Mouse (Mus musculus) thymus, adult 18-20 months (tissue): ENCODE data around the gene Bax.

Source experiments
- DNase-seq, 2 experiments: peaks; one replicate each; pipeline ENCODE4 v3.0.0; 2022; ENCODE audit warnings: mixed read lengths in 2 of 2

Gene Bax

GRCm38 (mm10) chr7:45455932-45456696 is 10.6 kb downstream of the Bax start:
- no peak for DNase-seq

DNA sequence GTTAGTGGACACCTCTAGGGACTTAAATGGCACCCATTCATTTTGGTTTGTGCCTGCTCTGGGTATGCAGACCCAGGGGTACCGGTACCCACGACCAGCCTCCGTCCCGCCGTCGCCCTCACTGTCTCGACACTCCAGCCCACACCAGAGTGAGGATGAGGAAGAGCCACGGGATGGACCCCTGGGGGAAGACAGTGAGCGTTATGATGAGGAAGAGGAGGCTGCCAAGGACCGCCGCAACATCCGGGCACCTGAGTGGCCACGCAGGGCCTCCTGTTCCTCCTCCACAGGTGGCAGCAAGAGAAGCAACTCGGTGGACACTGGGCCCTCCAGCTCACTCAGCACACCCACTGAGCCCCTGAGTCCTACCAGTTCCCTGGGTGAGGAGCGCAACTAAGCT is 11.7 kb downstream of the Bax start:
- DNase-seq: no peak

DNA sequence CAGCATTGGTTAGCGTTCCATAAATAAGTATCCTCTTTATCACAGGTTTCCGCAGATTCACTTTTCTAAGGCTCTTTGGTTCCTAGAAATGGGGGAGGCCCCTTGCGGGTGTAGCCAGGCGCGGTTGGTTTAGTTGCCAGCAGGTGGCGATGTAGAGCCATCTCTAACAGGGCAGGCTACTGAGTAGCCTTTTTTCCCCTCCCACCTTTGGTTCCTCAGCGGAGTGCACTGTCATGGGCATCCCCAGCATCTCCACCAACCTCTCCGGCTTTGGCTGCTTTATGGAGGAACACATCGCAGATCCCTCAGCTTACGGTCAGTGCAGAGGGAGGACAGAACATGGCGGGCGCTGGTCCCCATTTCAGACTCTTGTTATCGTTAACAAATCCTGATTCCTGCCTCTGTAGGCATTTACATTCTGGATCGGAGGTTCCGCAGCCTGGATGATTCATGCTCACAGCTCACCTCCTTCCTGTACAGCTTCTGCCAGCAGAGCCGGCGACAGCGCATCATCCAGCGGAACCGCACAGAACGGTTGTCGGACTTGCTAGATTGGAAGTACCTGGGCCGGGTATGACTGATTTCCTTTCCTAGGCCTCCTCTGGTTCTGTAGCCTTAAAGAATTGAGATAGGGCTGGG is 15.2 kb downstream of the Bax start:
- DNase-seq: peak; percentile 50 to 59

DNA sequence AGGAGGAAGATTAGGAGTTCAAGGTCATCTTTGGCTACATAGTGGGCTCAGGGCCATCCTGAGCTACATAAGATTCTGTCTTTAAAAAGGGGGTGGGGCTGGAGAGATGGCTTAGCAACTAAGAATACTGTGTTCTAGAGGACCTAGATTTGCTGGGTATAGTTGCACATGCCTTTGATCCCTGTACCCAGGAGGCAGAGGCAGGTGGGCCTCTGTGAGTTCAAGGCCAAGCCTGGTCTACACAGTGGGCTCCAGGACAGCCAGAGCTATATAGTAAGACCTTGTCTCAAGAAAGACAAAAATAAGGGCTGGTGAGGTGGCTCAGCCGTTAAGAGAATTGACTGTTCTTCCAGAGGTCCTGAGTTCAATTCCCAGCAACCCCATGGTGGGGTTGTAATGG is 16.7 kb downstream of the Bax start:
- no peak for DNase-seq

- DNase-seq: no peak
Observed at GRCm38 (mm10) chr7:45447325-45447990, 19.2 kb downstream of the Bax start.

DNA sequence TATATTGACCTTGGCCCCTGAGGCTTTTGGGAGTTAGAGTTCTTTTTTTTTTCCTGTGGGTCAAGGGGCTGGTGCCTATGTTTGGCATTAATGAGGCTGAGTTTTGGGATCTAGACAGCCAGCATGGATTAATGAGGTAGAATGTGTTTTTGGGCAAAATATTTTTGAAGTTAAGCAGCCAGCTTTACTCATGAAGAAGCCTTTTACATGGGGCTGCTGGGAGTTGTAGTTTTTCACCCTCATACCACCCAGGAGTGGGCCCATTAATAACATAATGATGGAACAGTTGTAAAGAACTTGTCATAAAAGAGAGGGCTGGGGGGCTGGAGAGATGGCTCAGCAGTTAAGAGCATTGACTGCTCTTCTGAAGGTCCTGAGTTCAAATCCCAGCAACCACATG is 20.1 kb downstream of the Bax start:
- DNase-seq: no peak

DNA sequence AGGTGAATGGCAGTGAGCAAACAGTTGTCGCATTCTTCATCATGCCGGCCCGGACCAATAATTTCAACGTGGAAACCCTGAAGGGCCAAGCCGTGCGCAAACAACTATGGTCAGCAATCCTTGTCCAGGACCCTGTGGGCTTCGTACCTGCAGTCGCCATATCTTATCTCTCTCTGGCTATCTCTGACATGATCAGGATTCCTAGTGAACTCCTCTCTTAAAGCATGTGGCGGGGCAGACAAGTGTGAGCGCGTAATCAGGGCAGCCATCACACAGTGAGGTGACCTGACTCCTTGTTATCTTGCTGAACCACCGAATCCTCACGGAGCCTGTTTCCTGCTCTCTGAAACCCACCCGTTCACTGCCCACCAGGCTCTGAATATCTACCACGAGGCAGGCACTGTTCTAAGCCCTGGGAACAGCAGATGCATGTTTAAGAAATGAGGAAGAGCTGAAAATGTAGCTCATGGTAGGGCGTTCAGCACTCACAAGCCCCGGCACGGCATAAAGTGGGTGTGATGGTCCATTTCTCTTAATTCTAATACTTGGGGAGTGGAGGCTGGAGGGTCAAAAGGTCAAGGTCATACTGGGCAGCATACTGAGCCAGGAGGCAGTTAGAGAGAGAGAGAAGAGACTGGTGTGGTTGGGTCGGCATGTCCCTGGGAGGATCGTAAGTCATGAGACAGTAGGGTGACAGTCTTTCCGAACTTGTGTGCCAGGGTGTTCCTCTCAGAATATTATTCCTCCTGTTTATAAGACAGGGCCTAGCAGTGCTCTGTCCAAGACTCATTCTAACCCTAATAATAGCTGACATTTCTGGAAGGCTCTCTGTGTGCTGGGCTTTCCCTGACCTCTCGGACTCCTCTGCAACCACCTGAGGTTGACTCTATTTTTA is 22.9 kb downstream of the Bax start:
- DNase-seq: no peak

- DNase-seq: no peak
Observed at GRCm38 (mm10) chr7:45437521-45438276, 29.0 kb downstream of the Bax start, which contains the start of gene Ruvbl2. Ruvbl2 (minus strand) TSS chr7:45438096.

DNA sequence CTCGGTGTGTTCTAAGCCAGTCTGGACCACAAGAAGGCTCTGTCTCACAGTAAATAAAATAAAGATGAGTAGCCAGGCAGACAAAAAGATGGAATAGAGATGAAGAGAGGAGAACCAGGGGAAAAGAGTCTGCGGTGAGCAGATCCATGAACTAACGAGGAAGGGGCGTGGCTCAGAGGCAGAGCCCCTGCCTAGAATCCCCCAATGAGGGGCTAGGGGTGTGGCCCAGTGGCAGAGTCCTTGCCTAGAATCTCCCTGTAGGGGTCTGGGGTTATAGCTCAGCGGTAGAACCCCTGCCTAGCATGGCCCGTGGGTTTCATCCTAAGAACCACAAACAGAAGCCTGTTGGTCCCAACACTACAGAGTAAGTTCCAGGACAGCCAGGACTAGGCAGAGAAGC is 29.7 kb downstream of the Bax start:
- DNase-seq: no peak

DNA sequence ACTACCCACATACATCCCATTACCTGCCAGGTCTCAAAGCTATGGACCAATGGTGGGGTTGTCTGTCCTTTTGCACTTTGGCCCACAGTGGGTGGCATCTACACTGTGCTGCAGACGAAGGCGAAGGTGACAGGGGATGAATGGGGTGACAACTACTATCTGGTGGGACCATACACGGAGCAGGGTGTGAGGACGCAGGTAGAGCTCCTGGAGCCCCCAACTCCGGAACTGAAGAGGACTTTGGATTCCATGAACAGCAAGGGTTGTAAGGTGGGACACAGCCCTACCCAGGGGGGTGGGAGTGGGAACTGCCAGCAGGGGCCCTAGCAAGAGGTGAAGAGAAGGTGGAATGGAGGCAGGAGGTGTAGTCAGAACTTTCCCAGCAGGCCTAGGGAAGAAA is 30.3 kb downstream of the Bax start:
- DNase-seq: no peak

DNA sequence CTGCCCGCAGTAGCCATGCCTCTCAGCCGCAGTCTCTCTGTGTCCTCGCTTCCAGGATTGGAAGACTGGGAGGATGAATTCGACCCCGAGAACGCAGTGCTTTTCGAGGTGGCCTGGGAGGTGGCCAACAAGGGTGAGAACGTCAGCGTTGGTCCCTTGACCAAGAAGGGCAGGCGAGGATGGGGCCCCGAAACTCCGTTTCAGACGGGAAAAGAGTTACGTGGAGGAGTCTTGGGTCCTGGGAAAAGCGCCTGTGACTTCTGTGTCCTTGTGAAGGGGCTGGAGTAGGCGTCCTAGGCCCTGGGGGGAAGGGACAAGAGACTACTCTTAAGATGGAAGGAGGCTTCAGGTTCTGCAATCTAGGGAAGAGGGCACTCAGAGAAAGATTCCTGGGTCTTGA is 31.7 kb downstream of the Bax start:
- no peak for DNase-seq

- peak; percentile 100 for DNase-seq
Observed at GRCm38 (mm10) chr7:45434203-45435015, 32.3 kb downstream of the Bax start, which contains the start of gene Gys1. Gys1 (plus strand) TSS chr7:45434844.

- no peak for DNase-seq
Observed at GRCm38 (mm10) chr7:45433835-45434202, 32.9 kb downstream of the Bax start.

GRCm38 (mm10) chr7:45426556-45426955 is 40.1 kb downstream of the Bax start:
- DNase-seq: no peak

GRCm38 (mm10) chr7:45421194-45421593 is 45.5 kb downstream of the Bax start:
- no peak for DNase-seq

DNA sequence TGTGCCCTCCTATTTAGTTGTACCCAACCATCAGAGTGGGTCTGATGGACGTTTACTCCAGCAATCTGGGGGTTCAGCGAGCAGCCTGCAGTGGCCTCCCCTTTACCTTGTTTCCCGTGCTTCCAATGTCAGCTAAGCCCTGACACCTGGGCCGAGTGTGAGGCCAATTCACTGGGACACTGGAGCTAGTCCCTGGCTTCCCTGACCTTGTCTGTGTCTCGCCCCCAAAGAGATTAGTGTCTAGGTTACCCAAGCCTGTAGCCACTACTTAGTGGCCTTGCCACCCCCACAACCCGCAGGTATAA is 46.1 kb downstream of the Bax start, which contains the start of gene Lhb:
Gene Lhb (plus strand): TSS at position 206 of the 305 bp plus-strand sequence.
- DNase-seq: no peak

DNA sequence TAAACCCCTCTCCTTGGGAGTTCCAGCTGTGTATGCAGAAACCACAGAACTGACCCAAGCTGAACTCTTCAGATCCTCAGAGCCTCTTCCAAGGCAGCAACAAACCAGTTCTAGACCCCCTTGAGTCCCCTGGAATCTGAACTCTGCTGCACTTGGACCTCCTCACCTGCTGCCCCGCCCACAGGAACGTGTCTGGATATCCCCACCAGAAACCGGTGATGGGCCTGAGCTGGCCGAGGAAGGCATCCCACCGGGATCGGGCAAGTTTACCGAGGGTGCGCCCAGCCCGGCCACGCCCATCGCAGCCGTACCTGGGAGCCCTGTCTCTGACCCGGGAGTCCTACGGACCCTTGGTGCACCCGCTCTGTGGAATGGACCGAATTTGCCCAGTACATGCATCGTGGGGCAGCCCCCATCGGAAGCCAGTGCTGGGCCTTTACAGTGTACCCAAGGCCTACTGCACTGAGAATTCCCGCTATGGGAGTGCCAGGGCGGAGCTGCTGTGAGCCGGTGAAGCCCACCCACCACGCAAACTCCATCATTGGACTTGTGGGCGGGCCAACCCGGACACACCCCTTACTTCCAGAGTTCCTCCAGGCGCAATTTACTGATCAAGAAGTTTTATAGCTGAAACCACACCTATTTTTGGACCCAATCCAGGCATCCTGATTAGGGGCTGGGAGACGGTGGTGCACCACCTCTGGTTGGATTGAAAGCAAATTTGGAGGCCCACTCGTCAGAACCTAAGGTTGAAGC is 46.7 kb downstream of the Bax start:
- no peak for DNase-seq

- DNase-seq: no peak
Observed at GRCm38 (mm10) chr7:45417962-45418492, 48.7 kb downstream of the Bax start.

DNA sequence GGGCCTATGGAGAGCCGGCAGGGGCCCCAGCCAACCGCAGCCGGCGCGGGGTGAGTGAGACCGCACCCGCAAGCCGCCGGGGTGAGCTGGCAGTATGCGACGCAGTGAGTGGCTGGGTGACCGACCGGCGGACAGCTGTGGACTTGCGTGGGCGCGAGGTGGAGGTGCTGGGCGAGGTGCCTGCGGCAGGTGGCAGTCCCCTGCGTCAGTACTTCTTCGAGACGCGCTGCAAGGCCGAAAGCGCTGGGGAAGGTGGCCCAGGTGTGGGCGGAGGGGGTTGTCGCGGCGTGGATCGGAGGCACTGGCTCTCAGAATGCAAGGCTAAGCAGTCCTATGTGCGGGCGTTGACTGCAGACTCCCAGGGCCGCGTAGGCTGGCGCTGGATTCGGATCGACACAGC is 51.1 kb downstream of the Bax start:
- no peak for DNase-seq

- DNase-seq: peak in 1 of 2 experiments; percentile 4
Observed at GRCm38 (mm10) chr7:45414740-45415224, 51.9 kb downstream of the Bax start.
